In the genomic region with DNA sequence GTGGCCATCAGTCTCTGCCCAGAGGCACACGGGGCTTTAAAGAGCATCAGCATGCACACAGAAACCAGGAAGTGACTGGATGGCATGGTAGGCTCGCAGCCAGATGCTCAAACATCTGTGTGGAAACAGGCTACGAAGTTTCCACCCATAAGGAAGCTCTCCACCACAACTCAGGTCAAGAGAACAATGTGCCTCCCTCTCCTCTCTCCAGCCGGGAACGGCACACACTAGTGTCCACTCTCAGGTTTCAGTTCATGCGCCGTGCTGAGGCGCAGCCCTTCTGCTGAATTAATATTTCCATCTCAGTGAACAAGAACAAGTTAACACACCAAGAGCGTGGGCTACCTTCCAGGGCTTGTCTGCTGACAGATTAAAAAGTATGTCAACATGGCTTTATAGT, we compare ENCODE assay signal across 8 mouse cellular contexts.
DNase-seq lines count a peak whose midpoint lies in the region; ATAC-seq and TF ChIP-seq lines count a peak whose summit lies in the region.

No protein-coding gene starts in this region.

- H3K4me3 ChIP-seq in midbrain, postnatal 0 days (ENCODE audit: low read depth, low read length) = no peak overlapping the region
- no peak overlapping the region for H3K4me3 ChIP-seq in midbrain, embryonic 16.5 days (ENCODE audit: low read depth, low read length)
- no peak overlapping the region for H3K4me3 ChIP-seq in forebrain, embryonic 14.5 days (ENCODE audit: low read depth, low read length)

- no peaks in the 10 kb centered on the region for H3K27me3 ChIP-seq in midbrain, postnatal 0 days (ENCODE audit: insufficient read depth, low read length)
- H3K27me3 ChIP-seq in midbrain, embryonic 16.5 days (ENCODE audit: control insufficient read depth, insufficient read depth, low read depth, low read length) = 0 out of 2 replicates have a peak, but pooled peaks cover 2% of the 10 kb centered on the region
- no peaks in the 10 kb centered on the region for H3K27me3 ChIP-seq in forebrain, embryonic 14.5 days (replicated peaks; ENCODE audit: control insufficient read depth, insufficient read depth, low read length)

- no peak for TF ChIP-seq CTCF in midbrain, postnatal 0 days (IDR thresholded peaks at IDR 0.05)

- no peak overlapping the region for H3K9ac ChIP-seq in midbrain, postnatal 0 days (replicated peaks; ENCODE audit: low read length, poor library complexity, severe bottlenecking)
- no peak overlapping the region for H3K9ac ChIP-seq in midbrain, embryonic 16.5 days (ENCODE audit: low read depth, low read length)
- no peak overlapping the region for H3K9ac ChIP-seq in forebrain, embryonic 14.5 days (ENCODE audit: low read length)

- H3K4me2 ChIP-seq in midbrain, postnatal 0 days (ENCODE audit: low read depth, low read length, poor library complexity, severe bottlenecking) = no peak overlapping the region
- no peak overlapping the region for H3K4me2 ChIP-seq in midbrain, embryonic 16.5 days (ENCODE audit: low read length)
- peak overlapping the region; percentile 30 for H3K4me2 ChIP-seq in forebrain, embryonic 14.5 days (ENCODE audit: low read length)

- DNase-seq in midbrain, postnatal 0 days (ENCODE audit: low spot score) = peak; percentile 62
- DNase-seq in forebrain, embryonic 14.5 days (ENCODE audit: low spot score) = peak; percentile 72
- peak; percentile 54 for DNase-seq in kidney, postnatal 10 days
- no peak for DNase-seq in left cerebral cortex, adult 18-20 months (ENCODE audit: low spot score in 2 of 2)
- no peak for DNase-seq in left cerebral cortex, adult 8-10 months (ENCODE audit: low spot score in 2 of 2)
- DNase-seq in adrenal gland, postnatal 10 days = no peak

- WGBS in midbrain, postnatal 0 days = 48% methylated on average over 9 of the region's 9 CpGs
- WGBS in midbrain, embryonic 16.5 days = 38% methylated on average over 9 of the region's 9 CpGs
- WGBS in forebrain, embryonic 14.5 days = 13% methylated on average over 9 of the region's 9 CpGs

- H3K36me3 ChIP-seq in midbrain, postnatal 0 days (ENCODE audit: insufficient read depth, low read length) = no peaks in the 10 kb centered on the region
- H3K36me3 ChIP-seq in midbrain, embryonic 16.5 days (ENCODE audit: control insufficient read depth, insufficient read depth, low read length) = no peaks in the 10 kb centered on the region
- H3K36me3 ChIP-seq in forebrain, embryonic 14.5 days (ENCODE audit: control insufficient read depth, insufficient read depth, low read length) = no peaks in the 10 kb centered on the region

- H3K9me3 ChIP-seq in midbrain, postnatal 0 days (ENCODE audit: low read length) = no peaks in the 10 kb centered on the region
- no peaks in the 10 kb centered on the region for H3K9me3 ChIP-seq in midbrain, embryonic 16.5 days (replicated peaks; ENCODE audit: control insufficient read depth, low read length, poor library complexity, severe bottlenecking)
- 0 out of 2 replicates have a peak, but pooled peaks cover 2% of the 10 kb centered on the region for H3K9me3 ChIP-seq in forebrain, embryonic 14.5 days (replicated peaks; ENCODE audit: control insufficient read depth, low read length)

- ATAC-seq in midbrain, postnatal 0 days (ENCODE audit: low FRiP score) = no peak
- ATAC-seq in midbrain, embryonic 16.5 days = no peak
- ATAC-seq in forebrain, embryonic 14.5 days = peak; percentile 29; the same call in 1 of the 2 replicates
- ATAC-seq in frontal cortex, adult (ENCODE audit: low TSS enrichment) = no peak

- no peak overlapping the region for H3K27ac ChIP-seq in midbrain, postnatal 0 days (ENCODE audit: low read depth, low read length)
- no peak overlapping the region for H3K27ac ChIP-seq in midbrain, embryonic 16.5 days (ENCODE audit: low read length)
- no peak overlapping the region for H3K27ac ChIP-seq in forebrain, embryonic 14.5 days (ENCODE audit: low read depth, low read length)

- no peaks in the 10 kb centered on the region; the same call in 1 of the 2 replicates for H3K4me1 ChIP-seq in midbrain, postnatal 0 days (ENCODE audit: insufficient read depth, low read length)
- peaks cover 6% of the 10 kb centered on the region; the same call in 1 of the 2 replicates for H3K4me1 ChIP-seq in midbrain, embryonic 16.5 days (ENCODE audit: control insufficient read depth, insufficient read depth, low read length)
- H3K4me1 ChIP-seq in forebrain, embryonic 14.5 days (ENCODE audit: control insufficient read depth, insufficient read depth, low read length) = peaks cover 13% of the 10 kb centered on the region

Comparison
In these comparisons a context has a peak if more than half of its experiments do, and no peak if none do; other contexts are left out.
1. DNase-seq: peak in midbrain, postnatal 0 days (single experiment), forebrain, embryonic 14.5 days (single experiment) and kidney, postnatal 10 days (single experiment); none in left cerebral cortex, adult 18-20 months (0 of 2), left cerebral cortex, adult 8-10 months (0 of 2) and adrenal gland, postnatal 10 days (single experiment).